Mouse (Mus musculus): Measurements from ENCODE around the gene Cyp26b1.
"Not testable (repeated sequence)": the region's sequence is repeated elsewhere in the genome, so short reads cannot be mapped to it uniquely, and the experiment has no call there.

Gene Cyp26b1

GRCm38 (mm10) chr6:84593693-84594092 is at the start of gene Cyp26b1:
TSS of gene Cyp26b1 (minus strand) at chr6:84593908.
- no peak for DNase-seq (ENCODE audit: low spot score in 2 of 2)

DNA sequence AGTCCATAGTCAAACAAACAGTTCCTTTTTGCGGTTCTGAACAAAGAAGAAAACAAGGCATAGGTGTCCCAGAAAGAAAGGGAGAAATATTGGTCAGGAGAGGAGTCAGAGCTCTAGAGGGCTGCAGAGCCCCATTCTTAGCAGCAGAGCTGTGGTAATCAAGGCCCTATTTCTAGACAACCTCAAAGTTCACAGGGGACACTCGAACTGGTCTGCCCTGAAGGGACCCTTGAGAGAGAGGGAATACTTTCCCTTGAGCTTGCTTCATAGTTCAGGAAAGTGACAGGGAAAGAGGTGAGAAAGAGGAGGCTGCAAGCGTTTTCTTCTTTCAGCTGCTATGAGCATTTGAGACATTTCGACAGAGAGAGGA is 47.3 kb upstream of the Cyp26b1 start:
- no peak for DNase-seq (ENCODE audit: low spot score in 2 of 2)

- DNase-seq (ENCODE audit: low spot score in 2 of 2), result no peak
These were observed 46.8 kb upstream of the Cyp26b1 start for GRCm38 (mm10) chr6:84640324-84641061.

DNA sequence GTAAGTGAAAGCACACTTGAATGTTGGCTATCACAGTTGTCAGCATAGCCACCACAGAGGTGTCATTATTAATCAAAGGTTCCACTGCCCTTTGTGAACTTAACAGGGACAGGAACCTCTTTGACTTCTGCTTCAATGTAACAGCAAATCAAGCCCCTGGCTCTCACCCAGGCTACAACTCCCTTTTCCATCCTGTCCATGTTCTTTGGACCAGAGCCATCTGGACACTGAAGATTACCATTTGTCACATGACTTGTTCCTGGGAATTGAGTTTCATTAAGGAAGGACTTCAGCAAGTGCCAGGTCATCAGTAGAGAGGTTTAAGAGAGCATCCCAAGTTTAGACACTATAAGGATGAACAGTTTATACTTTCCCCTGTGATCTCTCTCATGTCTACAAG is 44.5 kb upstream of the Cyp26b1 start:
- DNase-seq (ENCODE audit: low spot score in 2 of 2), result no peak

GRCm38 (mm10) chr6:84631588-84631987 is 37.9 kb upstream of the Cyp26b1 start:
- DNase-seq (ENCODE audit: low spot score in 2 of 2), result no peak

DNA sequence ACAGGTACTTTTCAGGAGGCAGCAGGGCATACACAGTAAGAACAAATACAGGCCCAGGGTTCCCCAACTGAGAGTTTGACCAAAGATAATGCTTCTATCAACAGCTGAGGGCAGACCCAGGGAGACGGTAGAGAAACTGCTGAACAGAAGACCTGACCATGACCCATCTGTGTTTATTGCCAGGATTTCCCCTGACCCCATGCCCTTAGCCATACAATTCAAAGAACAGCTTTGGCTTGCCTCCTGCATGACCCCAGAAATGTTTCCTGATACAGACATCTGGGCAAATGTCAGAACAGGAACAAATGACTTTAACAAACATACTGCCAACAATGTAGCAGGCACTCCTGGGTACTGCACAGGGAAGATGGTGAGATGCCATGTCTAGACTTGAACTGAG is 36.6 kb upstream of the Cyp26b1 start:
- no peak for DNase-seq (ENCODE audit: low spot score in 2 of 2)

DNA sequence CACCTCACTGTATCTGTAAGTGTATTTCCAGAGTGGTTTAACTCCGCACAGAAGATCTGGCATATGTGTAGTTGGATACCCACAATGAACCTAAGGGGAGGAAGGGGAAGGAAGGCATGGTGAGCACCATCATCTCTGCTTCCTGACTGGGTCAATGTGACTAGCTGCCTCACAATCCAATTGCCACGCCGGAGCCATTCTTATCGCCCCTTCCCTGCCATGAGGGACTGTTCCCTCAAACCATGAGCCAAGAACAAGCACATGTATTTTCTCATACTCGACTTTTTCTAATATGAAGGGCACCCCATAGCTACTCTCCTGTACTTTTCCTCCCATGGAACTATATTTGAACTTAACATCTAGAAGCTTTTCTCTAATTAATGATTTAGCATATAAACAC is 35.1 kb upstream of the Cyp26b1 start:
- no peak for DNase-seq (ENCODE audit: low spot score in 2 of 2)

GRCm38 (mm10) chr6:84626398-84626797 is 32.7 kb upstream of the Cyp26b1 start:
- no peak for DNase-seq (ENCODE audit: low spot score in 2 of 2)

DNA sequence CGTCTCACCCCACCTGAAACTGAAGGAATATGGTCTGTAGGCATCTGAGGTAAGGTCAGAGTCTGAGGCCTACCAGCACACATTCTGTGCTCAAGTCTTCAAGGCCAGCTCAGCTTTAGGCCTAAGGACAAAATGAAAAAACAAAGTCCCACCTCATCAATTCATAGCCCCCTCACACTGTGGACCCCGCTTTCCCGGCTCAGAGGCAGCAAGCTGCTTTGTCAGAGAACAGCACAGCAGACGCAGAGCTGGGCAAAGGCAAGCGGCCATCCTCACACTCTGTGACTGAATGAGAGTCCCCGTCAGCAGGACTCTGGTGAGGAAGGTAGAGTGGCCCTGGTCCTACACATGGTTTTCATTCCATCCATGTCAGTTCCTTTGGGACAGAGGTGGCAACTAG is 25.5 kb upstream of the Cyp26b1 start:
- DNase-seq (ENCODE audit: low spot score in 2 of 2), result no peak

- DNase-seq (ENCODE audit: low spot score in 2 of 2), result peak in 1 of 2 experiments; percentile 13
These were observed 23.3 kb upstream of the Cyp26b1 start for GRCm38 (mm10) chr6:84617051-84617450.

DNA sequence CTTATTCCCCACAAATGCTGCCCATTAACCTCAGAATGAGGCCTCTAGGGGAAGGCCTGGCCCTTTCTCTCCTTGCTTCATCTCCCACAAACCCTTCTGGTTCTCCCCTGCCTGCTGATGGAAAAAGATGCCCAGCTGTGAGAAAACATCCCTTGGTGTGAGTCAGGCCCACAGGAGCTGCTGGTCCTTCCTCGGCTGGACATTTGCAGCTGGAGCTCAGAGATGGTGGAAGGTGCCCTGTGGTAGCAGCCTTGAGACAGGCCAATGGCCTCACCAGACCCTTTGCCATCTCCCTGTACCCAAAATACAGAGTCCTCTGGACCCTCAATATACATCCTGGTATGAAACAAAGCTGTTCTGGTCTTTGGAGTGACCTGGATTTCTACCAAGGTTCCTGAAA is 22.9 kb upstream of the Cyp26b1 start:
- DNase-seq (ENCODE audit: low spot score in 2 of 2), result no peak

DNA sequence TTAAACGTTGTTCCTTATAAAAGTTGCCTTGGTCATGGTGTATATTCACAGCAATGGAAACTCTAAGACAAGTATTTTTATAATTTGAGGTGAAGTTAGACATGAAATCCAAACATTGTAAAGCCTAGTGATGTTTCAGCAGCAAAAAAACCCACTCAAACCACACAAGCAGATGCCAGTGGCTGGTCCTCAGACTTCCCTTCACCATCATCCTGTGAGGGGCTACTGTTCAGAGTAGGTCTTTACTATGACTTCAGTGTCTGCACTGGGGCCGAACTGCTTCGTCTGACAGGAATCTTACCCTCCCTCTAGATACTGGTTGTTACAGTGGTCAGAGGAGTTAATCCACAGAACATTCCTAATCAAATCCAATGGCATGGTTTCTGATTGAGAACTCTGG is 19.9 kb upstream of the Cyp26b1 start:
- no peak for DNase-seq (ENCODE audit: low spot score in 2 of 2)

DNA sequence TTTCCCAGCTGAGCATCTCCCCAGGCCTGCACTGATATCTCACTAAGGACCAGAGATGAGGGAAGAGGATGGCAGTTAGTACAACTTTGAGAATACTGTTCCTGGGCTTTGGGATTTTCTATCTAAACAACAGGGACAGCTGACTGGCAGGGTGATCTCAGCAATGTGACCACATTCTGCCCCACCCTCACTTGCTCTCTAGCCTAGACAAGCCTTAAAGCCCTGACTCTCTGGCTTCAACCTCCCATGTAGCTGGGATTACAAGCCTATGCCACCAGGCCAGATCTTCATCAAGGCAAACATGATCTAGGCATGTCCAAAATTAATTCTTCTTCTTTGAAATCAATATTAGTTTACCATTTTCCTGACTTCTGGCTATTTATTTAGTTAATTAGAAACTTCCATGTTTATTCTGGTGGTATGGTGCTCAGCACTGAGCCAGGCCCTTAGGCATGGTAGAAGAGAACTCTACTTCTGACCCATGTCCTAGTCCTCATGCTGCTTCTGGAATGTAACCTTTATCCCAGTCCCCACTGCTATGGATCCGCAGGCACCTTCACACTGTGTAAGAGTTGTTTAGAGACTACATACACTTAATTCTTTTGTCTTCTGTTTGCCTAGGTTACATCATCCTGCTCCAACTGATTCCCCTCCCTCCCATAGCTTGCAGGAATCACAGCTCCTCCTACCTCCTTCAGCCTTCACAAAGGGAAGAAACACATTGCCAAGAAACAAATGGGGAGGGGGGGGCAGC is 7.6 kb upstream of the Cyp26b1 start:
- DNase-seq (ENCODE audit: low spot score in 2 of 2), result no peak

- DNase-seq (ENCODE audit: low spot score in 2 of 2), result not testable (repeated sequence)
These were observed 5.6 kb upstream of the Cyp26b1 start for GRCm38 (mm10) chr6:84599296-84599695.

DNA sequence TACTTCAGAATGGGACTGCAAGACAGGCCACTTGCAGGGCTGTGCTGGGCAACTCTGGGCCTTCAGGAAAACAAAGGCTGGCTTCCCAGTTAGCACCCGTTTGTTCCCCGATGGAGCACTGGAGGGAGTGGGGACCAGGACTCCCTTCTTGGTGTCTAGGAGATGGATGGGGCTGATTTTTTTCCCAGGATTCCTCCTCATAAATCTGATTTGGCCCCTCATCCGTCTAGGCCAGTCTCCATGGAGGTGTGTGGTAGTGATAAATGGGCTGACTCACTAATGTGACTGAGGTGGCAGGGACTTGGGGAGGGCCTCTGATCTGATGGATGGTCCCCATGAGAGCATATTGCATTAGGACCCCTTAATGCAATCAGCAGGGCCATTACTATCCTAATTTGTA is 5.0 kb upstream of the Cyp26b1 start:
- DNase-seq (ENCODE audit: low spot score in 2 of 2), result no peak

DNA sequence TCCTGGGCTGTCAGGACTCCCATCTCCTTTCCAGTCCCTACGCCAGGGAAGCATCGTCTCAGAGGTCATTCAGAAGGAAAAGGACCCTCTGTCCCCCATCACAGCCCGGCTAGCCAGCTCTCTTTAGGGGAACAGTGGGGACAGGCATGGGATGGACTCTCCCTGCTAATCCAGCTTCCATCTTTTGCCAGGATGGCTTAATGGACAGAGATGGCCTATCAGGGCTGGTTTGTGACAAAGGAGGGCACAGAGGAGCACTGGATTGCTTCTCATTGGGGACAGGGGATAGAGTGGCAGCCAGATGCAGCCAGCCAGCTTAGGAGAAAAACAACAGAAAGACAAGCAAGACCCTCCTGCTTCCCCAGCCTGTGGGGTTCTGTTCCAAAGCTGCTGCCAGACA is 918 bp upstream of the Cyp26b1 start:
- no peak for DNase-seq (ENCODE audit: low spot score in 2 of 2)

DNA sequence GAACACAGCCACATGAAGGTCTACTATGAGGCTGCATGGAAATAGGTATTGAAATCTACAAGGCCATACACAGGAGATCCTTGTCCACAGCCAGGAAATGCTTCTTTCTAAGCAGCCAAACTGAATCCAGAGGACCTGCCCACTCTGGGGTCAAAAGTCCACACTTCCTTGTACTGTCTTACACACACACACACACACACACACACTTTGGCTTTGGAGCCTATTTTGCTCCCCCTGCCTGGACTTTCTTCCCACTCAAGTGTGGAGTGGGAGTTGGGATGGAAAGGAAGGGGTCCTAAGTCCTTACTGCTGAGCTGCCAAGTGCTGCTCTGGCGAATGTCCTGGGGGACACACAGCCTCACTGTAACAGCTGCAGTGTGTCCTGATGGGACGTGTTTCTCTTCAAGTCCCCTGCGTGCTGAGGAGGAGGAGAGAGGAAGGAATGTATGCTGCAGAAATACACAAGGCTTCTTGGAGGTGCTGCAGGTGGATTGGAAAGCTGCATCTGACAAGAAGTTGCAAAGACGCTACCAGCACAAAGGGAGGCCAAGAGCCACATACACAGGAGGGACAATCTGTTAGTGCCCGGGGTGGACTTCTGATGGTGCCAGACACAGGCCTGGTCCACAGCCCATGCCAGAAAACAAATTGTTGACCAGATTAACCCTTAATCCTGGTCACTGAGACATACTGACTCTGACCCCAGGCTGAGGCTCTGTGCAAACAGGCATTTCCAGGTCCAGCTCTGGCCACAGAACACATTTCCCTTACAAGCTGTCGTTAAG is 2.6 kb downstream of the Cyp26b1 start:
- no peak for DNase-seq (ENCODE audit: low spot score in 2 of 2)

GRCm38 (mm10) chr6:84589742-84590686 is 3.7 kb downstream of the Cyp26b1 start:
- peak; percentile 19 to 45 for DNase-seq (ENCODE audit: low spot score in 2 of 2)

DNA sequence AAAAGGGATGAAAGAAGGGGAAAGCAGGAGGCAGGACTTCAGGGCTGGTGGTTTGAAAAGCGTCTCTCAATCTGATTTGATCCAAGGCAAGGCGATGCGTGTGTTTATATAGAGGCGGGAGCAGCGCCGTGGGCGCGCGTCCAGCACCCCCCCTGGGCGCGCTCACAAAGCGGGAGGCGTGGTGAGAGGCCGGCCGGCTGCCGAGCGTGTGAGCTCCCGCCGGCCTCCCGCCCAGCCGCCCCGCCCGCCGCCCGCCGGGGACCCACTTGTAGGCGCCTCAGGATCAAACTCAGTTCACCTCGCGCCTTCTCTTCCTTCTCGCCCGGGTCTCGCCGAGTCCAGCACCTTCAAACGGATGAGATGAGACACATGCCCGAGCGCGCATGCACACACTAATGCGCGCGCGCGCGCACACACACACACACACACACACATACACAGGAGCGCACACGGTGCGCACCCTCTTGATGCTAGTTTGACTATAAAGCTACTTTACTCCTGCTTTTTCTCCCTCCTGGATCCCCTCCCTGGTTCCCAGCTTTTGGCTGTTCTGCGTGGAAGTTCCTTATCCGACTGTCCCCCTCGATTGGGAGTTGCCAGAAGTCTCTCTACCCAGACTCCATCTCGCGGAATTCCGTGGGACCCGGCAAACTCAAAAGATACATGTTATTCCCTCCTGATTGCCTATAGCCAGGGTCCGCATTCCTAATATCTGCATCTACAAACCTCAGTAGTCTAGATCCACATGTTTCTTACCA is 4.6 kb downstream of the Cyp26b1 start:
- no peak for DNase-seq (ENCODE audit: low spot score in 2 of 2)

DNA sequence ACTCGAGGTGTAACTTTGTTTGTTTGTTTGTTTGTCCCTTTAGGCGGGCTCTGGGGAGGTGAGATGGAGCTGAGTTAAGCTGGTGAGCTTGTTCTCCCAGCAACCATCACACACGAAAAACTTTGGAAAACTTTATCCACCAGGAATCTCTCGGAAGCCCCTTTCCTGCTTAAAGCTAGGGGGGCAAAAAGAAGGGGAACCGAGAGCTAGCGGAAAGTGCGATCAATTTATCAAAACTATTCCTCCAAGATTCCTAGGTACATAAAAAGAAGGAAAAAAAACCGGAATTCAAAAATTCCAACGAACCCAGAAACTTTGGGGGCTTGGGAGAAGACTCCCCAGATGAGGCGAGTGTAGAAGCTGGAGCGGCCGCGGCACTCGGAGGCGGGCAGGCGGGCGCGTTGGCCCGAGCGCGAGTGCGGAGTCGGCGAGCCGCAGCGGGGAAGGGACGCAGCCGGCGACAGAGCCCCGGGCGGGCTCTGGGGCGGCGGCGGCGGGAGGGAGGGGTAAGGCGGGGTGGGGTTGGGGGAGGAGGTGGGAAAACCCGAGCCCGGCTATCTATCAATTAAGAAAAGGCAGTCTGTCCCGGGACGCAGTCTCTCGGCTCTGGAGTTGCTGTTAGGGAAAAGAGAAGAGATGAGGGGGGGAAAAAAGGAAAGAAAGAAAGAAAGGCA is 5.3 kb downstream of the Cyp26b1 start:
- no peak for DNase-seq (ENCODE audit: low spot score in 2 of 2)
